Mouse (Mus musculus): ENCODE measurements around the gene Fndc3b.
A peak's percentile ranks its signal among the peaks of the same experiment; 100 is the strongest.

Fndc3b gene

DNA sequence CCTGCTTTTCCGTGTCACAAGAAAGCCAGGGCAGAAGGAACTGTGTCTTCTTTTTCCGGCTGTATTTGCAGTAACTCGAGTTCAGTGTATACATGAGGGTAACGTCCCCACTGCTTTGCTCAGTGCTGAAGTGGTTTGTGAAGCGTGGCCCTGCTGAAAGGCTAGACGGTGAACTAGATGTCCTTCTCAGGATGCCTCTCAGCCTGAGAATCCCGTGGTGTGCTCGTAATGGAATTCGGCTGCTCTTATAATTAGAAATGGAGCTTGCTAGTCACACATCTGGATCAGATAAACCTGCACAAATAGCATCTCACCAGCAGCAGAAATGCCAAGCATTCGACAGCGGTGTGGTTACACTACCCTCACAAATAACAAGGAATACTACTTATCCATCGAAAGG is 40.7 kb downstream of the Fndc3b start:
- DNase-seq (ENCODE audit: low spot score in 2 of 2), result no peak

DNA sequence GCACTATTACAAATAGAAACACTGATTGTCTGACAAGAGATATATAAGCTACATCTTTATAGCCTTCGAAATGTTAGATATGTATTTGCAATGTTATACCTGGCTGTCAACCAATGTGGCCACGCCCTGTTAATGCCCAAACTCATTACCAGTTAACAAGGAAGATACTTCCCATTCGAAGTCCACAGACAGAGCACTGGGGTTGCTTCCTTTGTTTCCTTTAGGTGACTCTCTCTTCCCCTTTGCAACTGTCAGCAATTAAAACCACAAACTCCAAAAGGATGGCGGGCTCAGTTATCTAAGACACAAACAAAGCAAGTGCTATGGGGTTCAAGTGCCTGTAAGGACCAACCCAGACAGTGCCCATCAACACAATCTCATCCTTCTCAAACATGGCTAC is 43.8 kb downstream of the Fndc3b start:
- DNase-seq (ENCODE audit: low spot score in 2 of 2), result no peak

DNA sequence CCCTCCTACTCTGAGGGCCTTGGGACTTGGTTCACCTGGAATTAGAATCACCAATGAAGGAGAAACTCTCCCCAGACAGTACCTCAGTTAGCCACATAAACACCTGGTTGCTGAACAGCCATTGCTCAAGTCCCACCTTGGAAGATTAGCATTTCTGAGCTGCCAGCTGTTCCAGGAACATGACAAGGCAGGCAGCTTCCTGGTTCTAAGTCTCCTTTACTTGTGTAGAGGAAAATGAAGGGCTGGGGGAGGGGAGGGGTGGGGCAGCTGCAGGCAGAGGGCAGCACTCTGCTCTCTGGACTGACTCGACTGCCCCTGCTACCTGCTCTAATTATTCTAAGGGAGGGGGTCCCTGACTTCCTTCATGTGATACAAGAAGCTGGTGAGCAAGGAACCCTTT is 45.8 kb downstream of the Fndc3b start:
- DNase-seq (ENCODE audit: low spot score in 2 of 2), result no peak

DNA sequence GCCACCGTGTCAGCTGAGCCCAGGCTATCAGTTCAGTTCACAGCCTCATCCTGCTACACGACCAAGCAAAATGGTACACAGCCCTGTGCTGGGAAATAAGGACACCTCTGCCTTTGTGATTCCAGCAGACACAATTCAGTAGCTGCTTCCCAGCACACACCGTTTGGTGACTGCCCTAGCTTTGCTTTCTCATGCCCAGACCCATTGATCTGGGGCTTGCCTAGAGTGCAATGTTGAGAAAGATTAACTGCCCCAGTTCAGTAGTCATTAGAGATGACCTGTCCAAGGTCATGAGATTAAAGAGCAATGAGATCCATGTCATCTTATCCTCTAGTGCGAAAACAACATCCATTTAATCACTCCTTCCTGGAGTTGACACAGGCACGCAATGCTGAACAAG is 47.9 kb downstream of the Fndc3b start:
- DNase-seq (ENCODE audit: low spot score in 2 of 2), result no peak

DNA sequence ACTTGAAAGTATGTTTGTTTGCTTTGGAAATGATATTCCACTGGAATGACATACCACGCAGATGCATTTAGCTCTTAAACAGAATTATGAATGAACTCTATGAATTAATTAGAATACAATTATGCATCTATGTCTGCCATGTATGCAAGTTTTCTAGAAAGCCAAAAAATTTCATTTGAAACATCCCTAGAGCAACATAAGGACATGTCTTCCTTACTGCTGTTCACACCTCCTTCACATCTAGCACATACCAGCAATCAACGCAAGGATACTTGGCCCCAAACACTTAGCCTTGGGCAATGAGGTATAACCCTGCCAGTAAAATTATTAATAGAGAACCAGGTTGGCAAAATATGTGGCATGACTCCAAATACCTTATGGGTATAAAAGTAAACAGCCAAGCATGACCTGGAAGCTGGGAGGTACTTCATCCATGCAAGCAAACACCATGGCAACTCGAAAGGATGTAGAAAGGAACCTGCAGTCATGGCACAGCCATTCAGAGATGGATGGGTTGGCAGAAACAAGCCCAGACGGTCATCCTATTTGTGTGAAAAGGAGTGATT is 52.8 kb downstream of the Fndc3b start:
- DNase-seq (ENCODE audit: low spot score in 2 of 2), result no peak

DNA sequence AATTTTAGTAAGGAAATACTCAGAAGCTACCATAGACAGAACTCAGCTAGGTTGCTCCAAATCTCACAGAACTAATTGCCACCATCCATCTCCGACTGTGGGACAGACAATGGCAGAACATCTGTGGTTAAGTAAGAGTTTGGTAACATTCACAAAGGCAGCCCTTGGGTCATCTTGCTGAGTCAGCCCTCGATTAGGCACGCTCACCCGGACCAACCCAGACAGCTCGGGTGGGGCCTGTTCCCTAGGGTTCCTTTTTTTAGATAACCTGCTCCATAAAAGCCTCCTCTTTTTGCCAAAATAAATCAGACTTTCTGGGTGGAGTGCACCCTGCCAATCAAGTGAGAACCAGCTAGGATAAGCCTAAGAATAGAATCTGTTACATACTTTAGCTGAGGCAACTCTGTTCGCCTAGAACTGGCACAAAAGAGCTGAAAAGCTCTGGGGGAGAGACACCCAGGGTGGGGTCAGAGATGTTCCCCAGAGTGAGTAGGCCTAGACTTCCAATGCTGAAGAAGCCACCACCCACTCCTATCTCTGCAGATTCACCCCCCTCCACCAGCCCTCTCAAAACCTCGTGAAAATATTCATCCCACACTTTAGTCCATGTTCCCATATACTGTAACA is 54.2 kb downstream of the Fndc3b start:
- no peak for DNase-seq (ENCODE audit: low spot score in 2 of 2)

DNA sequence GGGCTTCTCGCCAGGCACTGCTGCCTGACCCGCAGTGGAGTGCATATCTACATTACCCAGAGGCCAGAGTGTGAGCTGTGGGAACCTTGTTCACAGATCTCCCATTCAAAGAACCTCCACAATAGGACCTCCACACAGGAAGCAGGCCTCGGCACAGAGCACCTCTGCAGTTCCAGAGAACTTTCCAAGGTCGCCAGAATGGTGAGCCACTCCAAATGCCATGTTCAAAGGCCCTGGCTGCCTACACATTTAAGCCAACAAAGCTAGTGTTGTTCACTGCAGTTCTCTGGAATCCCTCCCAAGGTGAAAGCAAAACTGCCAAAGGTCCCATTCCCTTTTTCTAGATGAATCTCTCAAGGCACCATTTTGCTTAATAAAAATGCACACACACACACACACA is 55.4 kb downstream of the Fndc3b start:
- DNase-seq (ENCODE audit: low spot score in 2 of 2), result no peak

DNA sequence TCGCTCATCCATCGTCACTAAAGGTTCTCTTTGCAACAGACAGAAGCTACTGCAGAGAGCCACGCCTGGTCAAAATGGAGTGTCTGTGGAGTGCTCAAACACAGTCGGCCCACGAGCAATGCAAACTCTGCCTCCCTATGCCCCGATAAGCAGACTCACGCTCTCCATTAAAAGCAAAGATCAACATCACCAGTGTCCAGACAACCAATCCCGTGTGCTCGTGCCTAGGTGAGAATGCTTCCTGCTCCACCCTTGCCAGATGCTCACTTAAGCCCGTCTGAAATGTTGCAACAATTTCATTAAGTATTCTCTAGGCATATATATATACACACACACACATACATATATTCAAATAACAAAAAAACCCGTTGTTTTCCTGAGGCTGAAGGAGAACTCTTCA is 56.1 kb downstream of the Fndc3b start:
- DNase-seq (ENCODE audit: low spot score in 2 of 2), result no peak

DNA sequence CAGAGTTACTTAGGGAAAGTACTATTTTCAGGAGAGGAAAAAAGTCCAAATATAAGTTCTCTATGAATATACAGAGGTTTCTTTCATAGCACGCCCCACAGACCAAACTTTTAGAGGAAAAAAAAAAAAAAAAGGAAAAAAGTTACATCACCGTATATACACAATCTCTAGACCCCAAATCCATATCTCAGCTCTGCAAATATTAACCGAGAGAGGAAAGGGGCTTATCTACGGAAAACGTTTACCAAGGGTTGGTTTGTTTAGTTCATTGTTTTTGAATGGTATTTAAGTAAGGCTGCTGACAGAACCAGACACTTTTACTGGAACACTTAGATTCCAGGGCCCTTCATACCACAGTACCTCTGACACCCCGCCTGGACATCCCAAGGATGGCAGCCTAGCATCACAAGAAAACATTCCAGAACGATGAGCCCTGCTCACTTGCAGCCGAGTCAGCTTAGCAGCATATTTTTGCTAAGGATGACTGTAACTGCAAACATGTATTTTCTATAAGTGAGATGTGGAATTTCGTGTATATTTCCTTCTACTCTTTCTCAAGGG is 58.6 kb downstream of the Fndc3b start:
- DNase-seq (ENCODE audit: low spot score in 2 of 2), result no peak

DNA sequence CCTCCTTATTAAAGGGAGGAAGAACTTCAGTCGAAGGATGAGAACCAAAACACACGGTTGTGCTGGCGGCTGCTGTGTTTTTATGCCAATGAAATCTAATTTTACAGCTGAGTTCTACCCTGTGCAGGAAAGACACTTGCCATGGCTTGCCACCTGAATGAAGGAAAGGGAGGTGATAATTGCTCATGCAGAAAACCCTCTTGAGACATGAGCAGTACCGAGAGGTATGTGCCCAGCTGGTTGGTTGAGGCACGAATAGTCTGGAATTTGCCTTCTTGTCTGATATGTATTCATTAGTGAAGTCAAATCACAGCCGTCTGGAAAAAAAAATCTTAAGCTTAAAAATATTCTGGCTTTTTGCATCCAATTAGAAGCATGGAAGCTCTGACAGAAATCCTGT is 59.4 kb downstream of the Fndc3b start:
- DNase-seq (ENCODE audit: low spot score in 2 of 2), result no peak

DNA sequence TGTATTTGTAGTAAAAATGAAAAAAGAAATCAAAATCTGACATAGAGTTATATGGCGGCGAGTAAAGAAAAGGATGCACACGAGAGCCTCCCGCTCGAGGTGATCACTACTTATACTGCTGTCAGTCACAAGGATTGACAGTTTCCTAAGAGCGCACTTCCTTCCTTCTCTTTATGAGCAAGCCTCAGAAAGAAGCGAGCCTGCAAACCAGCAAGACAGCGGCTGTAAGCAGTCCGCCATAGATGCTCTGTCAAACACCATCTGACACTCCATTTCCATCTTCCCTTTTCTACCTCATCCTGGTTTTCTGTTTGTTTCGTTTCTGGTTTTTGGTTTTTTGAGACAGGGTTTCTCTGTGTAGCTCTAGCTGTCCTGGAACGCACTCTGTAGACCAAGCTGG is 61.0 kb downstream of the Fndc3b start:
- no peak for DNase-seq (ENCODE audit: low spot score in 2 of 2)

DNA sequence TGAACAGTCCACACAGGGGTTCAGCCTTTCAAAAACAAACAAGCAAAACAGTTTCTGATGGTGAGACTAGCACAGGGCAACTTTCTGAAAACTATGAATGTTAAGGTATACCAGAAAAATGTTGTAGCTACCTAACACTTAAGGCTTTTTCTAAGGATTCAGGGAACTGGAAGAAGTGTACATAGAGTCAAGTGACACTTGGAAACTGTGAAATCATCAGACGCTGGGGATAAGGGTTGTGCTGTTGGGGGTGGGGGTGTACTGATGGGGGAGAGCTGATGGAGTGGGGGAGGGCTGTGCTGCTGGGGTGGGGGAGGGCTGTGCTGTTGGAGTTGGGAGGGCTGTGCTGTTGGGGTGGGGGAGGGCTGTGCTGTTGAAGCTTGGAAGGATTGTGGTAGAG is 61.8 kb downstream of the Fndc3b start:
- DNase-seq (ENCODE audit: low spot score in 2 of 2), result no peak

DNA sequence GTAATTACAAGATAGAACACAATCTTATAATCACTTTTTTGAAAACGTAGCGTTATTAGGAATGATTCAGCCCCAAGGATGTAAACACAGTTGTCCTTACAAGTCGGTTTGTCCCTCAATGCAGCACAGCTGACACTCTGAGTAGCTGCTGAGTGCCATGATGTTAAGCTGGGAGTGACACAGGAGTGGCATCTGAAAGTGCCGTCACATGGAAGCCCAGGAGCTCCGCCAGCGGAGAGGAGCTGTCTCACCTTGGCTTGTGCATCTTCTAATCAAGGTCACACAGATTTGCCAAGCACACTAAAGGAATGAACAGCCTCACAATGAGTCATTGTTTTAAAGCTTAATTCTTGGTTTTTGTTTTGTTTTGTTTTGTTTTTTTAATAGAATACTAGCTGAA is 68.7 kb downstream of the Fndc3b start:
- DNase-seq (ENCODE audit: low spot score in 2 of 2), result no peak

DNA sequence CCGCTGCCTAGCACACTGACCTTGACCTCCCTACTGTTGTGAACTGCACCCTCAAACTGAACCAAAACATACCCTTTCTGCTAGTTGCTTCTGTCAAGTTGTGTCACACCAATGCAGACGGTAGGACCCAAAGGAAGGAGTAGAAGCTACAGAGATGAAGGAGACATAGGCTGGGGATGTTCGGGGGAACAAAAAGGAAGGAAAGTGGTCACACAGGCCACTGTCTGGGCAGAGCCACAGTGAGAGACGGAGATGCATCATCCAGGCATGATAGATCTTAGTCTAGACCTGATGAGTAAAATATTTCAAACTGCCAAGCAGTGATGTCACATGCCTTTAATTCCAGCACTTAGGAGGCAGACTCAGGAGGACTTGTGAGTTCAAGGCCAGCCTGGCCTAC is 71.4 kb downstream of the Fndc3b start:
- DNase-seq (ENCODE audit: low spot score in 2 of 2), result no peak

DNA sequence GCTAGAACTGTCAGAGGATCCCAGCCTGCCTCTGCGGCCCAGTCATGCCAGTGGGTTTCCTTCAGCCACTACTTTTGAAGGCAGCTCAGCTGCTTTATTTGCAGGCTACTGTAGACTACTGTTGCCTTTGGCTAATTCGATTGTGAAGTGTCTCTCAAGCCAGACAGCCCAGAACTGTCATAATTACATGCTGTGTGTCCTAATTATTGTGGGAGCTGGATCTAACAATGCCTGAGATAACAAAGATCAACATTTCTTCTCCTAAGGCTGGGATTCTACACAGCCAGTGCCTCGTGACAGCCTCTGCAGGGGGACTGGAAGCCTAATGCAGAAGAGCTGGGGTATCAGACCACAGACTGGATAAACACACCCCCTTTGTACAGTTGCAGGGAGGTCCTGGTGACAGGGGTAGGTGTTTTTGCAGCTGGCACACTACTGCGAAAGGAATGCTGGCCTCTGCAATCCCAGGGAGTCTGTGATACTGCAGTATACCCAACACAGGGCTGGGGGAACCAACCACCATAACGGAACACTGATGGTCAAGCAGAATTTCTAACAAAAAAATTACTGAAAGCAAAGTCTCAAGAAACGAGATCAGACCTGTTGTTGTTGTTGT is 74.0 kb downstream of the Fndc3b start:
- DNase-seq (ENCODE audit: low spot score in 2 of 2), result no peak

DNA sequence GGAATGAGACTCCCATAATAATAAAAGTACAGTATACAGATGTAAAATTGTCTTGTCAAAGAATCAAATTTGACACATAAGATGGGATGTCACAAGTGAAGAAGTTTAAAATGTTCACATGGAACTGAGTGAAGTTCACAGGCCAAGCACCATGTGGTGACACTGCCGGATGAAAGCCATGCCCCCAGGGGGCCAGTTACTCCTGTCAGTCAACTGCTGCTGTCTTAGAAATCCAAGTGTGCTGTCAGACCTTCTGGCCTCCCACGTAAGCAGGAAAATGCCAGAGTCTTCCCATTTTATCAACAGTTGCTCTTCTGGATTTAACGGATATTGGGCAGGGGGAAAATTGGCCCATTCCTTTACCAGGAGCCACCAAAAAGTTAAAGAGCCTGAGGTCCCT is 75.3 kb downstream of the Fndc3b start:
- DNase-seq (ENCODE audit: low spot score in 2 of 2), result no peak

DNA sequence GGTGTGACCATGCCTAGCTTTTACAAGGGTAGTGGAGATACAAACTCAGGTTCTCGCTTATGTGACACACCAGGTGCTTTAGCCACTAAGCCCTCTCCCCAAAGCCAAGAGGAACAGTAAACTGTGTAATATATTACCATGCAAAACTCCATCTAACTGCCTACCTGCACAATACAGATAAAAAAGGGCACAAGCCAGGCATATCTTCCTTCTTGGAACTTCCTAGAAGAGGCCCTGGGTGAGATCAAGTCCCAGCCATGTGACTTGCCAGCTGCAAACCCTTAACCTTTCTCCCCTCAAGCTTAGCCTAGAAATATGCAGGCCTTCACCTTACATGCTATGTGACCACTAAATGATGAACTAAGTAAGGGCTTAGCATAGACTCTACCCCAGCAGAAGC is 78.2 kb downstream of the Fndc3b start:
- no peak for DNase-seq (ENCODE audit: low spot score in 2 of 2)

DNA sequence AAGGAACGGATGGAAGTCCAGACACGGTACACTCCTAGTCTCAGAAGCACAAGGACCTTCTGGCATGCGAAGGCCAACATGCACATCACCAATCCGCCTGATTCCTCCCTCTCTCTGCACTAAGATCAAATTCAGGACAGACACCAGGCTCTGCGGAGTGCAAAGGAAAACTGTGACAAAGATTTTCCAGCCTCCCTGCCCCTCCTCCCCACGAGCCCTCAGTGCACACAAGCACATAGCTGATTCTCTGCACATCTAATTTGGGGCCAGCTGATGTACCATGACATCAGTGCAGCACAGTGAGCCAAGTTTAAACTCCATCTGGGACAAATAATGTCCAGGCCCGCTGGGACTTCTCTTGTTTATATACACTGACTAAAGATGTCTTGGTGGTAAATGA is 80.0 kb downstream of the Fndc3b start:
- DNase-seq (ENCODE audit: low spot score in 2 of 2), result peak in 1 of 2 experiments; percentile 33

DNA sequence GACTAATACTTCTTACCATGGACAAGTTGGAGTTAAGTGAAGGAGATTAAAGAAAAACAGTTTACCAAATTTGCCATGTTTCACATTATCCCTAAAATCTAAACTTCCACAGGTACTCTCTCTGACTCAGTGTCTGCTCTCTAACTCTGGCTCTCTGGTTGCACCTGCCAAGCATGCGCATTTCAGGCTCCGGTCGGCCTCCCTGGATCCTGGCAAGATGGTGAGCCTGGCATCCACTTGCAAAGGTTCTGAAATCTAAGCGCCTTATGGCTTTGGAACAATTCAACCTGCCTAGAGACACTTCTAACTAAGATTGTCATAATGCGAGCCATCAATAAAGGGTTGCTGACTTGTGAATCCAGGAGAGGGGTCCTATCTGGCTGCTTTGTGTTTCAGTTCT is 81.4 kb downstream of the Fndc3b start:
- DNase-seq (ENCODE audit: low spot score in 2 of 2), result no peak

DNA sequence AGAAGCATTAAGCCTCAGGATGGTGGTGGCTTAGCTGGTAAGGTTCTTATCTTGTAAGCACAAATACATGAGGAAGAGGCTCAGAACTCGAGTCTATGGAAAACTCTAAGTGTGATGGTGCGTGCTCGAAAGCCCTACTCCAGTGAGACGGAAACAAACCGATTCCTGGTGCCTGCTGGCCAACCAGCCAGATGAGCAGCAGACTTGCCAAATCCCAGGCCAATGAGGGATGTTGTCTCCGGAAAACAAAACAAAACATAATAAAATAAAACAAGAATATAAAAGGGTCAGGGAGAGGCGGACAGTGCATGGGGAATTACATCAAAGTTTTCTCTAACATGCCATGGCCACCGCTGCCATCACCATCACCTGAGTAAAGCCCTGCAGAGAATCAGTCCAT is 84.8 kb downstream of the Fndc3b start:
- no peak for DNase-seq (ENCODE audit: low spot score in 2 of 2)

DNA sequence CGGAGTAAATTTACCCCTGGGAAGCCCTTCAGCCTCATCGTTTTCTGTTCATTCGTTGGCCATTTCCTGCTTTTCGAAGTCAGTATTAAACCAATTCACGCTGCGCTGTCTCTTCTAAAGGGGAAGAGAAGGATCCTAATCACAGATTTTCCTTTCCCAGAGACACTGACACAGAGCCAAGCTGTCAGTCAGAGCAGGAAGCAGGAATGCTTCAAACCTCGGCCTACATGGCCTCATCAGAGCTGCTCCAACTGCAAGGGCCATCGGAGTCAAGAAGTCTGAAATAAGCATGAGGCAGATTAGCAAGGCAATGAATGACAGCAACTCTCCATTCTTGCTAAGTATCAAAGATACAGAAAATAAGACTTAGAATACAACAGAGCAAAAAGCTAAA is 85.5 kb downstream of the Fndc3b start:
- DNase-seq (ENCODE audit: low spot score in 2 of 2), result no peak

DNA sequence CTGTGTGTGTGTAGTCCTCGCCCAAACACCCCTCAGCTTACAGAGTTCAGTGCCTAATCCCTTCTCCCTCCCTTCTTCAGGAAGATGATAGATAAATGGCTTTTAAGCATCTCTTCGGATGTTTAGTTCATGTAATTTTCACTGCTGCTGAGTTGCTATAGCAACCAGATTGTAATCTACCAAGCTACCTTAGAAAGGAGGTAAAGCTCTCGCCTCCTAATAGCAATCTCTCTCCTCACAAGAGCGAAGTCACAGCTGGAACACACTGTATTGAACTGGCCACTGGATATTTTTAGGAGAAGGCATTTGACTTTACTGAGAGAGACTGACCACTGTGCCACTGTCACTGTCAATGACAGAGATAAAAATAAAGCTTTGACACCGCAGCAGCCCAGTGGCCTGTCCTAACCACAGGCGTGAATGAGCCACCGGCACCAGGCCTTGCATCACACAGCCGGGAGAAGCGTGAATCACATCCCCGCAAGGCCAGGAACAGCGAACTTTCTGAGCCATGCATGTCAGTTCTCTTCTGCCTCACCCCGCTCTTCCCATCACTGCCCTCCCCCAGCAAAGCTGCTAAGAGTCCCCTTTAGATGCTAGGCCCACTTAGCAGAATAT is 86.0 kb downstream of the Fndc3b start:
- no peak for DNase-seq (ENCODE audit: low spot score in 2 of 2)

DNA sequence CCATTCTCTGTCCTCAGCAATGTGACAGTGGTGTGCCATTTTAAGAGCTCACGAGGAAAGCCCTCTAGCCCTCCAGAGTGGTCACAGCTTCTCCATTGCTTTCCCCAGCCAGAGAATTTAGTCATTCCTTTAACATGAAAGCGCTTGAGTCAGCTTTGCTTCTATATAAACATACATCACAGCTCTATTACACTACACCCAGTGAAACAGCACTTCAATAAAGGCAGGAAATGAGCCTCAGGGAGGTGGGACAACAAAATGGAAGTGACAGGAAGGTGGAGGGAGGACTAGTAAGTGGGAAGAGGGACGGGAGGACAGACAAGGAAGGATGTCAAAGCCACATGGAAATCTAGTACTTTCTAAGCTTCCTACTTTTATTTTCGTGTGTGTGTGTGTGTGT is 88.7 kb downstream of the Fndc3b start:
- no peak for DNase-seq (ENCODE audit: low spot score in 2 of 2)
